Mouse (Mus musculus) urinary bladder, postnatal 10 days (tissue): Measurements from ENCODE around the gene Hectd1.

ENCODE experiments used
- DNase-seq: peaks from one replicate; pipeline ENCODE4 v3.0.0; 2022; ENCODE audit warnings: low spot score

Hectd1 gene

GRCm38 (mm10) chr12:51843576-51844520, 14.5 kb upstream of the Hectd1 start:
- no peak for DNase-seq

- DNase-seq, result no peak
Observed at GRCm38 (mm10) chr12:51842081-51842864, 12.9 kb upstream of the Hectd1 start.

DNA sequence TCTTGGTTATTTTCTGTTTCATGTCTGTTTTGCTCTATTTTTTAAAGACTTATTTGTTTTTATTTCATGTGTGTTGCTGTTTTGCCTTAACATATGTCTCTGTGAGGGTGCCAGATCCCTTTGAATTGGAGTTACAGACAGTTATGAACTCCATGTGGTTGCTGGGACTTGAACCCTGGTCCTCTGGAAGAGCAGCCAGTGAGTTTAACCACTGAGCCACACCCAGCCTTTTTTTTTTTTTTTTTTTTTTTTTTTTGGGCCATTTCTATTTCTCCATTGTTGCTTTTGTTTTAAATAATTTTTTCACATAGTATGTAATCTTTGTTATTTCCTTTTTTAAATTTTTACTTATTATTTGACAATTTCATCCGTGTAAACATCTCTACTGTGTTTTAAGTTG, 10.5 kb upstream of the Hectd1 start:
- no peak for DNase-seq

DNA sequence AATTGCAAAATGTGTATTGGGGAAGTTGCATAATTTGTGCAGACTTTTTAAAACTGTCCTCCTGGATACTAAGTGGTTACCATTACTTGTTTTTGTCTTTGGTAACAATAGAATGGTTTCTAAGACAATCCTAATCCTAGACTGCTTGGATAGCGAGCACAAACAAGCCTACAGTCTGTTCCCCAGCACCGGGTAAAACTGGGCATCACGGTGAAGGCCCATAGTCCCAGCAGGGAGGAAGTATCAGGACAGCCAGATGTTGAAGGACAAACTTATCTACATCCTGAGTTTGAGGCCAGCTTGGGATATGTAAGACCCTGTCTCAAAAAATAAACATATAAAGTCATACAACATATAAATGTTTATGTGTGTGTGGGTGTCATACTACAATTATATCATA, 5.9 kb upstream of the Hectd1 start:
- no peak for DNase-seq

DNA sequence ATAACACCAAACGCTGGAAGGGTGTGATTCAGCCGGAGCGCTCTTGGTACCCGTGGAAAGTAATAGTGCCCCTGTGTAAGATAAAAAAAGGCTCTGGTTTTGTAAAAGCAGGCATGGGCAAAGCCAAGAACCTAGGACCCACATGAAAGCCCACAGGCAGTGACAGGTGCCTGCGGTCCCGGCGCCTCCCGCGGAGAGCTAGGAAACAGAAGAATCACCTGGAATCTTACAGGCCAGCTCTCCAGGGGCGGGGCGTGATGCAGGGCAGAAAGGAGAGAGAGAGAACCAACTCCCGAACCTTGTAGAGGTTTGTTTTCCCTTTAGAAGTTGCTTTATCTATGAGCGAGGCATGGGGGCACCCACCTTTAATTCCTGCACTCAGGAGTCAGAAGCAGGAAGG, 2.6 kb upstream of the Hectd1 start:
- DNase-seq, result no peak

DNA sequence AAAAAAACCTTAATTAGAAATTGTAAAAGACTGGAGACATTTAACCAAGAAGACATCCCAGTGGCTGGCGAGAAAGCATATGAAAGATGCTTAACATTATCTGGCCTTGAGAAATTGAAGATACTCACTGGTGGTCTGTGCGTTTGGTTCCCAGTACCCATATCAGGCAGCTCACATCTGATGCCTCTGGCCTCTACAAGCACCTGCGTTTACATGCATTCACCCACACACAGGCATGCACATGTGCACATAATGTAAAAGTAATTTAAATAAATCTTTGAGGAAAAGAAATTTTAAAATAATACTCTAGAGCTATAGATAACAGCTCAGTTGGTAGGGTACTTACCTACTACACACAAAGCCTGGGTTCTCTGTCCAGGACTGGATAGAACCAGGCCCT, 2.0 kb upstream of the Hectd1 start:
- no peak for DNase-seq

- no peak for DNase-seq
Observed at GRCm38 (mm10) chr12:51830671-51831070, 1.3 kb upstream of the Hectd1 start.

DNA sequence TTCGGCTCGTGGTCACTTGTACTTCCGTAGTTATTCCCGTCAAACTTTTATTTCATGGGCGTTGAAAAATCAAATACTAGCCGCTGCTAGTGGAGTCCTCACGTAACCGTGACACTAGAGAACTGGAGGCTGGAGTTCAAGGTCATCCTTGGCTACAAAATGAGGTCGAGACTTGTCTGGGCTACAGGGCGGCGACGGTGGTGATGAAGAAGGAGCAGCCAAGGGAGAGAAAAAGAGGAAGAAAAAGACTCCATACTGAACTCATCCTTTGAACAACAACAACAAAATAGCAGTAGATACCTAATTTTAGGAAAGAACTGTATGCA, 704 bp upstream of the Hectd1 start:
- no peak for DNase-seq

DNA sequence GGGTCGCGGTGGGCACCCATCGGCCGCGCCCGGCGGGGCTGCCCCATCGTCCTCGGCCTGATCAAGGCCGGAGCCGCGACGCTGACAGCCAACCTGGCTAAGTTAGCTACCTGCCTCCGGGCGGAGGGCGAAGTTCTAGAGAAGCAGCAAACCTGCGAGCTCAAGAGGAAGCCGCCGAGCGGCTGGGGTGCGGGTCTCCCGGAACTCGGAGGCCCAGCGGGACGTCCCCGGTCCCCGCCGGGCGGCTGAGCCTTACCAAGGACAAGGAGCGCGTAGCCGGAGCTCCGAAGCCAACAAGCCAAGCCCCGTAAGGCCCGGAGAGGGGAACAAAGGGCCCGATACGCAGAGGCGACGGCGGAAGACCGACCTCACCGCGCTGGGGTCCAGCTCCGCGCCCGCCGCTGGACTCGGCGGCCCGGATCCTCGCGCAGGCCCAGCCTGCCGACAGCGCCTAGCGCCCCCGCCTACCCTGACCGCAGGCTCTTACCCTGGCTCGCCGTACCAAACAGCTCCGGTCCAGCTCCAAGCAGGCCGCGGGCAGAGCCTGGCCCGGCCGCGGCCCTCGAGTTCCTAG, 533 bp downstream of the Hectd1 start:
- peak; percentile 18 for DNase-seq

DNA sequence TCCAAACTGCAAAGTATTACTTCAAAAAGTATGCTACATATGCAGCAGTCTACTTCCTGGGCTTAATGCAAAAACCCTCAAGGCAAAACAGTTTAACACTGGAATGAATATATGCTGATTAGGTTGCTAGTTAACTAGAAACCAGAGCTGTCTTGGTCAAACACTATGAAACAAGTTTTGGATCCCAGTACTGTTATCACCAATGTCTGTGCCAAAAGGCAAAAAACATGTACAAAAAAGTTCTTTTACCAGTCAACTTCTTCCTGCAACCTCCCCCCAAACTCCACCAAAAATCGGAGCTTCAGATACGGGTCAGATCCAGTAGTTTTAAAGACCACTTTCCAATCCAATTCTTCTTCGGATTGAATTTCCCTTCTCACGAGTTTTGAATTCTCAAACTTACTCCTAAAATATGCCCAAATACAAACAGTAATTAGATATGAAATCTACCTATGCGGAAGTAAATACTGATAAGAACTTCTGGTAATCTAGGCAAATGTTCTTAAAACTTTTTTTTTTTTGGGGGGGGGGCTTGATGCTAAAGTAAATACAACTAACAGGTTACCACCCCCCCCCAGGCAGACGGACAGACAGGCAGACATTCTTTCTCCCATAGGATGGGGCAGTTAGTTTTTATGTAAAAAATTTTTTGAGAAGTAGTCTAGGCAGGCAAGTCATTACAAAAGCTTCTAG, 1.2 kb downstream of the Hectd1 start:
- no peak for DNase-seq

DNA sequence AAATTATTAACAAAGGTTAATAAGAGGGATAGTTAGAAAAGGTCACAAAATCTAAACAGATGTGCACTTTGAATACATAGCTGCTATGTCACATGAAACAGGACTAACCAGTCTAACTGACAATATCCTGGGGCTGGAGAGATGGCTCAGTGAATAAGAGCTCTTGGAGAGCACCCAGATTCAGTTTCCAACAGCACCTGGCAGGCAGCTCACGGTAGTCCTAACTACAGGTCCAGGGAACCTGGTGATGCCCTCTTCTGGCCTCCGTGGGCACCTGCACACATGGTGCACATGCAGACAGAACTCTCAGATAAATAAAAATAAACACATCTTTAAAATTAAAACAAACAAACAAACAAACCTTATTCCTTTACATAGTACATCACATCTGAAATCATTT, 4.0 kb downstream of the Hectd1 start:
- no peak for DNase-seq

- no peak for DNase-seq
Observed at GRCm38 (mm10) chr12:51823311-51823710, 6.0 kb downstream of the Hectd1 start.

DNA sequence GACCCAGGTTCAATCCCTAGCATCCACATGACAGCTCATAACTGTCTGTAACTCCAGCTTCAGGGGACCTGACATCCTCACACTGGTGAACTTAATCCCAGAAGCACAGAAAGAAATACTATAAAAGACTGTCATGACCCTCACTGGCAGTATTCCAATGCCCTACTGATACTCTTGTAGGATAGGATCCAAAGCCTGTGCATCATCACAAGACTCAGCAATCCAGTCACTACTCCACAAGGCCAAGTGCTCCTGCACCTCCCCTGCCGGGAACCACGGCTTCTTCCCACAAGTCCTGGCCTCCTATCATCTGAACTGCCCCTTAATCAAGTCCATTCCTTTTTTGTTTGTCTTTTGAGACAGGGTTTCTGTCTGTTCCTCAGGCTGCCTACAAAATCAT, 6.5 kb downstream of the Hectd1 start:
- DNase-seq, result no peak

DNA sequence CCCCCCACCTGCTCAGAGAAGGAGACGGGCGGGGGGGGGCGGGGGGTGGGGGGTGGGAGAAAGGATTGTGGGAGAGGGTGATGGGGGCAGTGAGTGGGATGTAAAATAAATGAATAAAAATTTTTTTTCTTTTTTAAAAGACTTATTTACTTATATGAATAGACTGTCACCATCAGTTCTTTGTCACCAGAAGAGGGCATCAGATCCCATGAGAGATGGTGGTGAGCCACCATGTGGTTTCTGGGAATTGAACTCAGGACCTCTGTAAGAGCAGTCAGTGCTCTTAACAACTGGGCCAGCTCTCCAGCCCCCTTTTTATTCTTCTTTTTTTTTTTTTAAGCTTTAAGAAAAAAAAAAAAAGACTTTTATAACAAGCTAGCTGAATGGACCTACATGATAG, 7.1 kb downstream of the Hectd1 start:
- DNase-seq, result no peak

DNA sequence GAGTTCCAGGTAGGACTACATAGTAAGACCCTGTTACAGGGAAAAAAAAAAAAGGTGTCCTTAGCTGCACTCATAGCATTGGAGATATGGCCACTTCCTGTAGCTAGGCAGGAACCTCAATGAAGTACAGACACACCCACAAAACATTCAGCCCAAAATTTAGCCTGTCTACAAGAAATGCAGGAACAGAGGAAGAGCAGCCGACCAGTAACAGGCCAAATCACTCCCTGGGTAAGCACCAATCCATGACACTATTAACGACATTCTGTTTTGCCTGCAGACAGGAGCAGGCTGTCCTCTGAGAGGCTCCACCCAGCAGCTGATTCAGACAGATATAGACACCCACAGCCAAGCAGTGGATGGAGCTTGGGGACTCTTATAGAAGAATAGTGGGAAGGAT, 8.1 kb downstream of the Hectd1 start:
- no peak for DNase-seq

- no peak for DNase-seq
Observed at GRCm38 (mm10) chr12:51819951-51820498, 9.3 kb downstream of the Hectd1 start.

- no peak for DNase-seq
Observed at GRCm38 (mm10) chr12:51817815-51818613, 11.3 kb downstream of the Hectd1 start.

GRCm38 (mm10) chr12:51811388-51812140, 17.8 kb downstream of the Hectd1 start:
- DNase-seq, result no peak

DNA sequence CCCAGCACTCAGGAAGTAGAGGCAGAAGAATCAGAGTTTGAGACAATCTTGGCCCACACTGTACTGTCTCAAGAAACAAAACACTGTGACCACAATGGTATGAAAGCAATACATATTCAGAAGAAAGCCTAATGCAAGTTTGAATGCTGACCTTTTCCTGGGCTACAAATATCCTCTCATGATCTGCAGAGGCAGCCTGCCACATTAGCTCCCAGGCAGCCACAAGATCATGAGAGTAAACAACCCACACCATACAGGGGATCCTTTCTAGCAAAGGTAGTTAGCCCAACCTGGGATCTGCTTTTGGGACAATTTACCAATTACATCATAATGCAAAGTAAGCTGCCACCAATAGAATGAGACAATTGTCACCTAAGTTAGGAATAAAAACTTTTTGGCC, 18.8 kb downstream of the Hectd1 start:
- no peak for DNase-seq

GRCm38 (mm10) chr12:51784842-51785241, 44.5 kb downstream of the Hectd1 start:
- DNase-seq, result no peak

GRCm38 (mm10) chr12:51768702-51769101, 60.6 kb downstream of the Hectd1 start:
- DNase-seq, result no peak
